Comparison of ENCODE assay signal across 9 mouse cellular contexts in the genomic region with DNA sequence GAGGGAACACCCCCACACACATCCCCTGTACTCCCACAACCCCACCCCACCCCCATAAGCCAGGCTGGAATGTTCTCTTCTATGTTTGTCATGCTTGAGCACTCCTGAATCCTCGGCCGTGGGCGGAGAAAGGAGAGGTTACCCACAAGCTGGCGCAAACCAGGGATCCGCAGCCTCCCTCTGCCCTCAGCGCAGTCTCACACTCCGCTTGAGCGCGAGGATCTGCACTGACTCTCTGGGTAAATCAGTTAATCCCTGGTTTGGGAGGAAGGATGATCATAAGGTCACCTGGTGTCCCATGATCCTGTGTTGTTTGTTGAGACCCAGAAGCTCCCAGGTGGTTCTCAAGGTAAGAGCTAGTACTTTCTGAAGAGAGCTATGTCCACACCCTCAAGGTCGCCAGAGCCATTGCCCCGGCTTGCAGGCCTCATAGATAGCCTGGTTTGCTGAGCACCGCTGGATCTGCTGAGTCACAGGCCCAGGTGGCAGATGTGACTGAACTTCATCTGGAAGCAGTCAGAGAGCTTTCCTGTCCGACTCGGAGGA. TPM values are rescaled to one million over a fixed set of nuclear protein-coding genes. Genes with fewer than 3 reads are reported as not detected.
DNase-seq lines count a peak whose midpoint lies in the region; ATAC-seq lines count a peak whose summit lies in the region.
"Had no signal": no experiment of that assay in that cellular context is flagged by ENCODE, and none has a peak within 500 bp of the region (broad histone marks: within the 10 kb centered on the region; RNA-seq: fewer than 3 reads in every experiment).

No protein-coding gene starts in this region.

- no peaks in the 10 kb centered on the region for H3K36me3 ChIP-seq in embryonic facial prominence, embryonic 10.5 days (replicated peaks)
- no peaks in the 10 kb centered on the region for H3K36me3 ChIP-seq in hindbrain, embryonic 12.5 days

- no peak overlapping the region for H3K4me3 ChIP-seq in embryonic facial prominence, embryonic 10.5 days
- no peak overlapping the region for H3K4me3 ChIP-seq in hindbrain, embryonic 12.5 days
- H3K4me3 ChIP-seq: megakaryocyte, embryonic 14.5 days had no signal

- no peak overlapping the region for H3K27ac ChIP-seq in embryonic facial prominence, embryonic 10.5 days (replicated peaks)
- H3K27ac ChIP-seq in hindbrain, embryonic 12.5 days: no peak overlapping the region

- DNase-seq in frontal cortex, postnatal 36 days (ENCODE audit: low spot score in 2 of 2): peak; percentile 10 to 26
- no peak for DNase-seq in frontal cortex, postnatal 14 days (ENCODE audit: low spot score in 2 of 2)
- DNase-seq in A20 (ENCODE audit: low read depth, low spot score): peak; percentile 39
- peak; percentile 14 for DNase-seq in embryonic facial prominence, embryonic 10.5 days (ENCODE audit: low spot score)
- peak; percentile 84 for DNase-seq in liver
- peak; percentile 66 to 77 for DNase-seq in spleen, postnatal 4 days (ENCODE audit: low spot score in 2 of 2)
- DNase-seq in thymus, postnatal 10 days (ENCODE audit: low spot score in 2 of 2): no peak

- no peak overlapping the region for H3K4me2 ChIP-seq in hindbrain, embryonic 12.5 days (replicated peaks)

- no peak for ATAC-seq in hindbrain, embryonic 12.5 days (ENCODE audit: low FRiP score)

- 58% methylated on average over 14 of the region's 14 CpGs for WGBS in embryonic facial prominence, embryonic 10.5 days
- WGBS in hindbrain, embryonic 12.5 days: 59% methylated on average over 14 of the region's 14 CpGs

- H3K9ac ChIP-seq in hindbrain, embryonic 12.5 days: no peak overlapping the region

- H3K4me1 ChIP-seq in embryonic facial prominence, embryonic 10.5 days: peaks cover 7% of the 10 kb centered on the region
- H3K4me1 ChIP-seq in hindbrain, embryonic 12.5 days: no peaks in the 10 kb centered on the region

- no peaks in the 10 kb centered on the region for H3K27me3 ChIP-seq in embryonic facial prominence, embryonic 10.5 days (replicated peaks; ENCODE audit: low read depth, poor library complexity, severe bottlenecking)
- H3K27me3 ChIP-seq in hindbrain, embryonic 12.5 days: no peaks in the 10 kb centered on the region

- no peaks in the 10 kb centered on the region for H3K9me3 ChIP-seq in embryonic facial prominence, embryonic 10.5 days
- H3K9me3 ChIP-seq in hindbrain, embryonic 12.5 days (replicated peaks): no peaks in the 10 kb centered on the region
- H3K9me3 ChIP-seq: megakaryocyte, embryonic 14.5 days had no signal

RNA-seq across cellular contexts. Expression of gene Selenbp1, which starts 15.0 kb away (rescaled TPM):
- polyA plus RNA-seq in embryonic facial prominence, embryonic 10.5 days (2016; fragmentation: Nextera tagmentation; extraction: Ambion mirVana): 6.4 and 7.7 TPM in 2 replicates
- polyA plus RNA-seq in hindbrain, embryonic 12.5 days (2016; fragmentation: Nextera tagmentation; extraction: Ambion mirVana): 11.7 and 12.2 TPM in 2 replicates

RNA-seq across cellular contexts. Expression of gene Psmb4, which starts 31.1 kb away (rescaled TPM):
- 336 and 337 TPM in 2 replicates for polyA plus RNA-seq in embryonic facial prominence, embryonic 10.5 days (2016; fragmentation: Nextera tagmentation; extraction: Ambion mirVana)
- 278 and 312 TPM in 2 replicates for polyA plus RNA-seq in hindbrain, embryonic 12.5 days (2016; fragmentation: Nextera tagmentation; extraction: Ambion mirVana)

RNA-seq across cellular contexts. Expression of gene Rfx5, which starts 36.0 kb away (rescaled TPM):
- polyA plus RNA-seq in embryonic facial prominence, embryonic 10.5 days (2016; fragmentation: Nextera tagmentation; extraction: Ambion mirVana): 6.9 and 7.0 TPM in 2 replicates
- polyA plus RNA-seq in hindbrain, embryonic 12.5 days (2016; fragmentation: Nextera tagmentation; extraction: Ambion mirVana): 9.1 and 9.2 TPM in 2 replicates

RNA-seq across cellular contexts. Expression of gene Pi4kb, which starts 56.6 kb away (rescaled TPM):
- 23.8 and 24.4 TPM in 2 replicates for polyA plus RNA-seq in embryonic facial prominence, embryonic 10.5 days (2016; fragmentation: Nextera tagmentation; extraction: Ambion mirVana)
- polyA plus RNA-seq in hindbrain, embryonic 12.5 days (2016; fragmentation: Nextera tagmentation; extraction: Ambion mirVana): 24.8 and 26.9 TPM in 2 replicates

Comparison
In these comparisons a context has a peak if more than half of its experiments do, and no peak if none do; other contexts are left out.
1. DNase-seq: peak in frontal cortex, postnatal 36 days (2 of 2), A20 (single experiment), embryonic facial prominence, embryonic 10.5 days (single experiment), liver (single experiment) and spleen, postnatal 4 days (2 of 2); none in frontal cortex, postnatal 14 days (0 of 2) and thymus, postnatal 10 days (0 of 2).